Mouse (Mus musculus): ENCODE measurements around the gene Atrn. TPM values are rescaled to one million over a fixed set of nuclear protein-coding genes. Genes with fewer than 3 reads are reported as not detected.

Gene Atrn
- total and polyA plus RNA-seq, 3 experiments: 4.0 to 5.8 (median 4.5) TPM

- no peaks in the 10 kb centered on the region for H3K9me3 ChIP-seq (replicated peaks; ENCODE audit: low read length)
- no peak overlapping the region for H3K9ac ChIP-seq (ENCODE audit: insufficient read depth, low read depth)
- no peaks in the 10 kb centered on the region for H3K27me3 ChIP-seq (replicated peaks)
- no peak overlapping the region for H3K27ac ChIP-seq (ENCODE audit: insufficient read depth, low read depth)
- in situ Hi-C loops (cut with MboI; ENCODE audit: low pct_ligation_motif_present, low pct_unique_long_range_greater_than_20kb, low sequenced_read_pairs) (no loop called here), dilution Hi-C loops (cut with MboI; ENCODE audit: extremely low pct_ligation_motif_present, extremely low pct_unique_long_range_greater_than_20kb, low sequenced_read_pairs) (no loop called here)
- H3K4me1 ChIP-seq (ENCODE audit: control insufficient read depth in 1 of 2, insufficient read depth in 2 of 2): no peaks in the 10 kb centered on the region
- TF ChIP-seq RCOR1 (conservative IDR thresholded peaks at IDR 0.05; ENCODE audit: low read depth, low read length) (no peak), IRF4 (IDR thresholded peaks at IDR 0.05; ENCODE audit: low read depth, low read length) (no peak), MAZ (IDR thresholded peaks at IDR 0.05; ENCODE audit: low read depth, low read length) (no peak), NRF1 (IDR thresholded peaks at IDR 0.05; ENCODE audit: low read depth, low read length) (no peak), E2F4 (IDR thresholded peaks at IDR 0.05; ENCODE audit: insufficient replicate concordance, low read depth, low read length) (no peak), ETS1 (conservative IDR thresholded peaks at IDR 0.05; ENCODE audit: low read depth, low read length) (no peak), MAFK (IDR thresholded peaks at IDR 0.05; ENCODE audit: insufficient replicate concordance, low read length) (no peak), TBP (conservative IDR thresholded peaks at IDR 0.05; ENCODE audit: low read depth, low read length) (no peak), MYC (IDR thresholded peaks at IDR 0.05; ENCODE audit: low read depth, low read length) (no peak), POLR2A (IDR thresholded peaks at IDR 0.05; ENCODE audit: low read depth, low read length) (no peak), NELFE (IDR thresholded peaks at IDR 0.05; ENCODE audit: low read depth, low read length) (no peak)
- H3K36me3 ChIP-seq (replicated peaks in 1 of 2; ENCODE audit: control insufficient read depth in 1 of 2, insufficient read depth in 1 of 2, low read length in 1 of 2): peaks cover 0 to 13% of the 10 kb centered on the region in 2 experiments
- H3K79me2 ChIP-seq (replicated peaks; ENCODE audit: control insufficient read depth, extremely low read depth, insufficient read depth, poor library complexity, severe bottlenecking): no peaks in the 10 kb centered on the region
- H3K4me3 ChIP-seq (replicated peaks in 1 of 3; ENCODE audit: low read depth in 2 of 3, low read length in 2 of 3, poor library complexity in 1 of 3): no peak overlapping the region
- H3K4me2 ChIP-seq (ENCODE audit: insufficient read depth, low read depth, poor library complexity, severe bottlenecking): no peak overlapping the region
- no peak for DNase-seq (ENCODE audit: extremely low read depth)
Measured at GRCm38 (mm10) chr2:130887456-130887855, 18.8 kb upstream of the Atrn start.

- H3K27ac ChIP-seq (ENCODE audit: insufficient read depth, low read depth): no peak overlapping the region
- dilution Hi-C loops (cut with MboI; ENCODE audit: extremely low pct_ligation_motif_present, extremely low pct_unique_long_range_greater_than_20kb, low sequenced_read_pairs): no loop called here
- TF ChIP-seq ELF1 (IDR thresholded peaks at IDR 0.05; ENCODE audit: low read depth, low read length): no peak
- TF ChIP-seq CHD1 (IDR thresholded peaks at IDR 0.05; ENCODE audit: low read depth, low read length): no peak
- no peak for TF ChIP-seq NRF1 (IDR thresholded peaks at IDR 0.05; ENCODE audit: low read depth, low read length)
- TF ChIP-seq CHD2 (IDR thresholded peaks at IDR 0.05; ENCODE audit: low read length): no peak
- no peak for TF ChIP-seq USF1 (IDR thresholded peaks at IDR 0.05; ENCODE audit: low read depth, low read length)
- no peak for TF ChIP-seq ZNF384 (IDR thresholded peaks at IDR 0.05; ENCODE audit: low read depth, low read length)
- no peak for TF ChIP-seq MXI1 (IDR thresholded peaks at IDR 0.05; ENCODE audit: low read depth, low read length)
- no peak for TF ChIP-seq TBP (conservative IDR thresholded peaks at IDR 0.05; ENCODE audit: low read depth, low read length)
- no peak for TF ChIP-seq MAFK (IDR thresholded peaks at IDR 0.05; ENCODE audit: insufficient replicate concordance, low read length)
- TF ChIP-seq RAD21 (IDR thresholded peaks at IDR 0.05; ENCODE audit: low read depth, low read length): no peak
Measured at GRCm38 (mm10) chr2:130896944-130897343, 9.4 kb upstream of the Atrn start.

More at GRCm38 (mm10) chr2:130896944-130897343, 9.4 kb upstream of the Atrn start:
- DNase-seq (ENCODE audit: extremely low read depth): no peak
- in situ Hi-C loops (cut with MboI; ENCODE audit: low pct_ligation_motif_present, low pct_unique_long_range_greater_than_20kb, low sequenced_read_pairs): no loop called here
- Histone ChIP-seq H3K4me1 (ENCODE audit: control insufficient read depth in 1 of 2, insufficient read depth in 2 of 2) (no peaks in the 10 kb centered on the region), H3K4me3 (replicated peaks in 1 of 3; ENCODE audit: low read depth in 2 of 3, low read length in 2 of 3, poor library complexity in 1 of 3) (no peak overlapping the region), H3K4me2 (ENCODE audit: insufficient read depth, low read depth, poor library complexity, severe bottlenecking) (no peak overlapping the region), H3K9ac (ENCODE audit: insufficient read depth, low read depth) (no peak overlapping the region), H3K9me3 (replicated peaks; ENCODE audit: low read length) (no peaks in the 10 kb centered on the region), H3K36me3 (replicated peaks in 1 of 2; ENCODE audit: control insufficient read depth in 1 of 2, insufficient read depth in 1 of 2, low read length in 1 of 2) (peaks cover 0 to 27% of the 10 kb centered on the region in 2 experiments), H3K27me3 (replicated peaks) (no peaks in the 10 kb centered on the region), H3K79me2 (replicated peaks; ENCODE audit: control insufficient read depth, extremely low read depth, insufficient read depth, poor library complexity, severe bottlenecking) (no peaks in the 10 kb centered on the region)

Data from CH12.LX (cell line).